Mouse (Mus musculus): ENCODE measurements at regions not wholly inside any gene's neighbourhood (a gene's known extent, or its start where the extent isn't known, plus 50 kb on each side); places are given as distances from the start of the nearest gene placed in this dataset.
"Not testable (repeated sequence)": the region's sequence is repeated elsewhere in the genome, so short reads cannot be mapped to it uniquely, and the experiment has no call there.

- DNase-seq, result no peak
Observed at GRCm38 (mm10) chr9:82300046-82300445, 436.6 kb downstream of the Mei4 start.

DNA sequence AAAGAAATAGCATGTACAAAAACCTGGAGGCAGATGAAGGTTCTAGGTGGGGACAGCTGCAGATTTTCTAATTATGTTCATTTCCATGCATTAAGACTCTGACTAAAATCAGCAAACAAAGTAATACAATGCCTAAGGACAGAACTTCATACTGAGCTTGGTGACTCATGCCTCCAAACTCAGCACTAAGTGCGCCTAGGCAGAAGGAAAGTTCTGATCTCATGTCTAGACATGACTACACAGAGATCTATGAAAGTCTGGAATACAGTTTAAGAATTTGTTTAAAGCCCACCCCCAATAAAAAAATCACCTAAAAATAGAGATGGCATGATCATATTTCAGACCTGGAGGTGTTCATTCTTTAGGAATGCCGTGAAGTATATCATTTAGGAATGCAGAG, 442.8 kb downstream of the Mei4 start:
- DNase-seq, result no peak

- DNase-seq, result no peak
Observed at GRCm38 (mm10) chr9:82312466-82312865, 449.0 kb downstream of the Mei4 start.

GRCm38 (mm10) chr9:82340452-82340851, 477.0 kb downstream of the Mei4 start:
- DNase-seq, result no peak

- not testable (repeated sequence) for DNase-seq
Observed at GRCm38 (mm10) chr9:82350784-82351183, 478.6 kb upstream of the Irak1bp1 start.

- DNase-seq, result no peak
Observed at GRCm38 (mm10) chr9:82359573-82359972, 469.8 kb upstream of the Irak1bp1 start.

DNA sequence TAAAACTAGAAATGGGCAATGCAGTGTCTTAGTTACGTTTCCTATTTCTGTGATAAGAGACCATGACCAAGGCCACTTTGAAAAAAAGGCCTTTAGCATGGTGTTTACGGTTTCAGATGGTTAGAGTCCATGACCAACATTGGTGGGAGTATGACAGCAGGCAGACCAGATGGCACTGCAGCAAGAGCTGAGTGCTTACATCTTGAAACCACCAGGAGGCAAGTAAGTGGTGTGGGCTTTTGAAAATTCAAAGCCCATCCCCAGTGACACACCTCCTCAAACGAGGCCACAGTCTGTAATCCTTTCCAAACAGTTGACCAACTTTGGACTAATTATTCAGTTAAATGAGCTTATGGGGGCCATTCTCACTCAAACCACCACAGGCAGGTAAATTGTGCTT, 427.0 kb upstream of the Irak1bp1 start:
- no peak for DNase-seq

DNA sequence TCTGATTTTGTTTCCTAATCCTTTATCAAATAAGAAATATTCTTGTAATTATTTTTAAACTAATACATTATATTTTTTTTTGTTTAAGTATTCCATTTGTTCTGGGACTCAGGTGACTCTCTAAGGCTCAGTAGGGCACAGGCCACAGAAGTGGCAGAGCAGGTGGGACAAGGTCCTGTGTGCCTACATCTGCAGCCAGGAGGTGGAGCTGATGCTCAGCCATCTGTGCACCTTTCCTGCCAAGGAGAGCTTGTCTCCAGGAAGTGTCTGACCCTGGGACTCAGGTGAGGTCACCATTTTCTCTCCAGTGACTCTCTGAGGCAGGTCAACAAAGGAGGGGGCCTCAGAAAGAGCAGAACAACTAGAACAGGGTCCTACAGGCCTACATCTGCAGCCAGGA, 425.3 kb upstream of the Irak1bp1 start:
- peak in 1 of 2 experiments; percentile 38 for DNase-seq

- DNase-seq, result no peak
Observed at GRCm38 (mm10) chr9:82407177-82407576, 422.2 kb upstream of the Irak1bp1 start.

DNA sequence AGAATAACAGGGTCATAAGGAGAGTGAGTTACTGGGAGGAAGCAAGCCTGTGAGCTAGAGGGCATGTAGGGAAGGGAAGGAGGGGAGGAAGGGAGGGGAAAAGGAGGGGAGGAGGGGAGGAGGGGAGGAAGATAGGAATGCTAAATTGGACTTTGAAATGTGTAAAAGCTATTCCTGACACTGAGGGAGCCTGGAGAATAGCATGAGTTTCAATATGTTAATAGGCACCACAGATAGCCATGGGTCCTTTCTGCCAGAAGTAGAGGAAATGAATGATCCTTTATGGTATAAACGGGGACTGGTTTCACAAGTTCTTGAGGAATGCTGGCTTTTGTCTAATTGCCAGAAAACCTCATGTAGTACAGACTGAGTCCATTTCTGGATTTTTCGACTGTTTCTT, 420.4 kb upstream of the Irak1bp1 start:
- no peak for DNase-seq

Data from kidney, postnatal 25 days (tissue).